Mouse (Mus musculus) liver, embryonic 12.5 days (tissue): ENCODE results near the gene Skor1. TPM values are rescaled to one million over a fixed set of nuclear protein-coding genes. Genes with fewer than 3 reads are reported as not detected.
A peak's percentile ranks its signal among the peaks of the same experiment; 100 is the strongest.

Source experiments
- ATAC-seq: fragments of 200-750 bp; cut with Nextera tagmentation; 2 replicates; pipeline ENCODE4 v1.8.0; 2017; ENCODE audit warnings: moderate number of reproducible peaks, mild to moderate bottlenecking, moderate library complexity
- H3K27ac ChIP-seq: fragments of 300-500 bp; sonication (generic); 2 replicates; pipeline ENCODE4 v1.5.1; 2016; ENCODE audit warnings: mild to moderate bottlenecking
- H3K27me3 ChIP-seq: fragments of 300-500 bp; sonication (generic); replicated peaks from 2 replicates; pipeline ENCODE4 v1.6.1; 2016; ENCODE audit warnings: mild to moderate bottlenecking, moderate library complexity
- H3K36me3 ChIP-seq: fragments of 300-500 bp; sonication (generic); 2 replicates; pipeline ENCODE4 v1.6.1; 2016; ENCODE audit warnings: mild to moderate bottlenecking, moderate library complexity
- H3K4me1 ChIP-seq: fragments of 300-500 bp; sonication (generic); 2 replicates; pipeline ENCODE4 v1.6.1; 2016
- H3K4me2 ChIP-seq: fragments of 300-500 bp; sonication (generic); 2 replicates; pipeline ENCODE4 v1.6.1; 2016; ENCODE audit warnings: mild to moderate bottlenecking, moderate library complexity
- H3K4me3 ChIP-seq: fragments of 300-500 bp; sonication (generic); 2 replicates; pipeline ENCODE4 v1.5.1; 2016; ENCODE audit warnings: mild to moderate bottlenecking, moderate library complexity
- H3K9ac ChIP-seq: fragments of 300-500 bp; sonication (generic); 2 replicates; pipeline ENCODE4 v1.6.1; 2016; ENCODE audit warnings: mild to moderate bottlenecking, moderate library complexity
- H3K9me3 ChIP-seq: fragments of 300-500 bp; sonication (generic); replicated peaks from 2 replicates; pipeline ENCODE4 v1.6.1; 2016; ENCODE audit warnings: mild to moderate bottlenecking, moderate library complexity
- WGBS: fragments of 180-500 bp; shearing (Covaris S2); methylation state at CpG from one replicate; pipeline ENCODE4 v1.1.7; 2016; ENCODE audit not compliant: insufficient replicate concordance; 5-methylcytosine and 5-hydroxymethylcytosine counted together
- polyA plus RNA-seq: library from polyadenylated mRNA; unstranded; fragments of >200 nt; fragmentation: Nextera tagmentation; extraction: Ambion mirVana; gene quantifications from 2 replicates; pipeline ENCODE4 v1.2.1, GENCODE M21; 2016

Gene Skor1
- polyA plus RNA-seq, 1 experiment from 2014 or later, result not detected

DNA sequence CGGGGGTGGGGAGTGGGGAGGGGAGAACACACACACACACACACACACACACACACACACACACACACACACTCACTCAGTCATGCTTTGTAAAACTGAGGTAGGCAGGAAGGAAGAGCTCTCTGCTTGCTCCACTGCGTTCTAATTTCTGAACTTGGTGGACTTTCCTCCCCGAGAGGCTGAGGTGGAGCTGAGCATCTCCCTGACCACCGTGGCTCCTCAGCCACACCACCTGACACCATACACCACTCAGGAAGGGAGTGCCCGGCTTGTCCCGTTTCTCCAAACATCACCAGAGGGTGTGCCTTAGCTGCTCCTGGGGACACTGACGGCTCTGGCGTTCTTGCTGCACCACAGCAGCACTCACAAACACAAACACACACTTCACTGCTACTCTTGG, 29.5 kb upstream of the Skor1 start:
- H3K4me3 ChIP-seq, result no peak overlapping the region
- no peaks in the 10 kb centered on the region for H3K27me3 ChIP-seq
- no peaks in the 10 kb centered on the region for H3K9me3 ChIP-seq
- WGBS, result 83% methylated on average over 8 of the region's 8 CpGs
- H3K36me3 ChIP-seq, result 0 out of 2 replicates have a peak, but pooled peaks cover 5% of the 10 kb centered on the region
- no peak overlapping the region for H3K4me2 ChIP-seq
- H3K9ac ChIP-seq, result no peak overlapping the region
- no peaks in the 10 kb centered on the region for H3K4me1 ChIP-seq
- ATAC-seq, result no peak
- no peak overlapping the region for H3K27ac ChIP-seq

DNA sequence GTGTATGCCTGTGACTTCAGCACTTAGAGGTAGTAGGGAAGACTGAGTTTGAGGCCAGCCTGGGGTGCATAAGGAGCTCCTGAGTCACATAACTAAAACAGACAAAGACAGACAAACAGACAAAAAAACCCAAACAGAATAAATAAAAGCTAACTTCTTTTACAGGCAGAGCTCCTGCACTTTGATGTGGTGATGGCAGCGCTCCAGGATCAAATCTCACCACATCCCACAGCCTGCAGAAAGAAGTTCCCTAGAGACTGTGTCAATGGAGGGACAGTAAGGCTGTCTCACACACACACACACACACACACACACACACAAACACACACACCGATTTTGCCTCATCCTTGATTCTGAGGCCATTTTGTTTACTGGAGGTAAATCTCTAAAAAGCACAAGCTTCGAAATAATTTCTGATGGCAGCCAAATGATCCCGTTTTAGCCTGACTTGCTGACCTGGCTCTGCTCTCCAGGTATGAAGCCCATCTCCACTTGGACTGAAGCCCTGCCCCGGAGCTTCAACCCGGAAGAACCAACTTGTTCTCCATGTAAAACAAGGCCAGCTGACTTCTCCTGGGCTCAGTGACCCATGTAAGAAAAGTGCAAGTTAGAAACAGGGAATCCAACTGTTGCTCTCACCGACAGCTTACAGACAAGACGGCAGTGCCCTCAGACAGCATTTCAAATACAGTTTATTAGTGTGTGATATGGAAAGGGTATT, 25.4 kb upstream of the Skor1 start:
- no peaks in the 10 kb centered on the region for H3K9me3 ChIP-seq
- H3K36me3 ChIP-seq, result peaks cover 6% of the 10 kb centered on the region
- H3K4me1 ChIP-seq, result no peaks in the 10 kb centered on the region
- ATAC-seq, result no peak
- H3K27ac ChIP-seq, result no peak overlapping the region
- H3K4me3 ChIP-seq, result no peak overlapping the region
- WGBS, result 80% methylated on average over 8 of the region's 8 CpGs
- H3K4me2 ChIP-seq, result no peak overlapping the region
- H3K9ac ChIP-seq, result no peak overlapping the region
- no peaks in the 10 kb centered on the region for H3K27me3 ChIP-seq

DNA sequence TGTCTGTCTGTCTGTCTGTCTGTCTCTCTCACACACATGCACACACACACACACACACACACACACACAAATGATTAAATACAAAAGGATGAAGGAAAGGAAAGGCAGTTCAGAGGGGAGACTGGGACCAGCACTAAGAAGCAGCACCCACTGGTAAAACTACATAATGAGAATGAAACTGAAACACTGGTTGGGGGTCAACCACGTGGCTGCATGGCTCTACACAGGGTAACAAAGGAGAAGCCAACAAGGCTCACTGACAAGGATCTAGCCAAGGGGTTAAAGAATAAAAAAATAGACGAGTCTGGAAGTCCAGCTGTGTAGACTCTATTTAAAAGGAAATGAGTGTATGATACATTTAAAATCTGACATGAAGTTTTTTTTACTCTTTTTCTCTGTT, 23.2 kb upstream of the Skor1 start:
- 26% methylated on average over 2 of the region's 2 CpGs for WGBS
- Histone ChIP-seq H3K9ac (no peak overlapping the region), H3K27me3 (no peaks in the 10 kb centered on the region), H3K4me2 (no peak overlapping the region), H3K27ac (no peak overlapping the region), H3K36me3 (peaks cover 14% of the 10 kb centered on the region), H3K4me1 (no peaks in the 10 kb centered on the region), H3K4me3 (no peak overlapping the region), H3K9me3 (no peaks in the 10 kb centered on the region)
- no peak for ATAC-seq

DNA sequence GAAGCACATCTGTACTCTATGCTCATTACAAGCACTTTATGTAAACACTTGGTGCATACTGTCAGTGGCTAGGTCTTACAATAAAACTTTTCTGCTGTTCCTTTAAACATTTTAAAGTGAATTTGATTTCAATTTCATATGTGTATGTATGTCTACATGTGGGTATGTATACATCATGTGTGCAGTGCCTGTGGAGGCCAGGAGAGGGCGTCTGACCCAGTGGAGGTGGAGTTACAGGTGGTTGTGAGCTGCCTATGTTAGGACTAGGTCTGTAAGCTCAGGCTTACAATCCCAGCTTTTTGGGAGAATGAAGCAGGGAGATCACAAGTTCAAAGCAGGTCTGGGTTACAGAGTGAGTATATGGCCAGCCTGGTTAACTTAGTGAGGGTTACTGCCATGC, 20.4 kb upstream of the Skor1 start:
- 72% methylated on average over 1 of the region's 1 CpGs for WGBS
- Histone ChIP-seq H3K27ac (no peak overlapping the region), H3K36me3 (peaks cover 14% of the 10 kb centered on the region), H3K9me3 (no peaks in the 10 kb centered on the region), H3K4me2 (no peak overlapping the region), H3K27me3 (no peaks in the 10 kb centered on the region), H3K9ac (no peak overlapping the region), H3K4me1 (no peaks in the 10 kb centered on the region), H3K4me3 (no peak overlapping the region)
- ATAC-seq, result no peak

DNA sequence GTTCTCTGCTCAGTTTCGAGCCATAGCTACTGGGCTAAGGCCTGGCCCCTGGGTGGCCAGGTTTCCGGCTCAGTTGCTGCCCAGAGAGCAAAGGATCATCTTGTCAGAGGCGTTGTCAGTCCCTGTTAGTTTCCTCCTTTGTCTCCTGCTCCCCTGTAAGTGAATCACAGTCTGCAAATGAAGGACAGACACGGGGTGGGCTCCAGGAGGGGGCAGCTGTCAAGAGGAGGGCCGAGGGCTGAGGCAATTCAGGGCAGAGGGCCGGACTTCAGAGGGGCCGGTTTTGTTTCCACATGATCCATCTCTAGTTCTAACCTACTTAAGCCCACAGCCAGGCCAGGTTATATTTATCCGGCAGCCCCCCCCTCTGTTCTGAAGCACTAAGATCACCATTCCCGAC, 16.3 kb upstream of the Skor1 start:
- Histone ChIP-seq H3K36me3 (peaks cover 19% of the 10 kb centered on the region), H3K4me1 (no peaks in the 10 kb centered on the region), H3K27me3 (0 out of 2 replicates have a peak, but pooled peaks cover 6% of the 10 kb centered on the region), H3K4me3 (no peak overlapping the region), H3K27ac (no peak overlapping the region), H3K9me3 (no peaks in the 10 kb centered on the region), H3K9ac (no peak overlapping the region), H3K4me2 (no peak overlapping the region)
- WGBS, result 55% methylated on average over 9 of the region's 9 CpGs
- ATAC-seq, result no peak

DNA sequence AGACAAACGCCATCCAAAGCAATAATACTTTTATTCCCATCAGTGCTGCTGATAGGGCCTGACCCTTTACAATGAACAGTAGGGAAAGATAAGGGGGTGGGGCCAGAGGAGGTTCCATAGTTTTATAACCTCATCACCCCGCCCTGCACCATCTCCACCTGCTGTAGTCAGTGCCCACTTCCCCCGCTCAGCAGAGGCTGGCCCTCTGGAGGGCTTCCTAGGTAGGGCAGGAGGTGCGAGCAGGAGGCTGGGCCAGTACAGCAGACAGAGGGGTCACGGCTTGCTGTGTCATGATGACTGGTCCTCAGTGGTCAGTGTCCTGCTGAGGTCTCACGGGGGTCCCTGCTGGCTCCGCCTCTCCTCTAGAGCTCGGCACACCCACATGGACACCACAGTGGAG, 15.0 kb upstream of the Skor1 start:
- Histone ChIP-seq H3K9me3 (no peaks in the 10 kb centered on the region), H3K4me1 (no peaks in the 10 kb centered on the region), H3K4me2 (no peak overlapping the region), H3K27me3 (peaks cover 18% of the 10 kb centered on the region; the same call in 1 of the 2 replicates), H3K27ac (no peak overlapping the region), H3K9ac (no peak overlapping the region), H3K36me3 (peaks cover 12% of the 10 kb centered on the region), H3K4me3 (no peak overlapping the region)
- whole genome bisulfite sequencing, result 71% methylated on average over 8 of the region's 8 CpGs
- ATAC-seq, result no peak

DNA sequence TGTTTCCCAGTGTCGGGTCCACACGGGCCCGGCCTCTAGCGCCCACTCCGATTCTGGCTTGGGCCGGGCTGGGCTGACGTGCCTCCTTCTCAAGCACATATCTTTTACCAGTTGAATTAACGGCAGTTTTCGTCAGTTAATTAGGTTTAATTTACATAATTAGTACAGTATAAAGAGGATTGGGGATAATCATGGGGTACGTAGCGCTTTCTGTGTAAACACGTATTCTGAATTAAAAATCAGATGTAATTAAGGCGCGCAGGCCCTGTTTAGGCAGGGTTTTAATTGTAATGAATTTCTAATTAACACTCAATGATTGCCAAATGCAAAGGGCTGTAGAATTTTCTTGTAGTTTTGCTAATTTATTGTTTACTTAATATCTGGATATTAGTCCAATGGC, 3.2 kb upstream of the Skor1 start:
- no peak overlapping the region for H3K9ac ChIP-seq
- WGBS, result 29% methylated on average over 14 of the region's 14 CpGs
- H3K36me3 ChIP-seq, result no peaks in the 10 kb centered on the region
- H3K9me3 ChIP-seq, result no peaks in the 10 kb centered on the region
- no peak overlapping the region for H3K4me3 ChIP-seq
- H3K27me3 ChIP-seq, result peaks cover 93% of the 10 kb centered on the region
- no peak overlapping the region for H3K27ac ChIP-seq
- no peak overlapping the region for H3K4me2 ChIP-seq
- no peak for ATAC-seq
- peaks cover 13% of the 10 kb centered on the region for H3K4me1 ChIP-seq

DNA sequence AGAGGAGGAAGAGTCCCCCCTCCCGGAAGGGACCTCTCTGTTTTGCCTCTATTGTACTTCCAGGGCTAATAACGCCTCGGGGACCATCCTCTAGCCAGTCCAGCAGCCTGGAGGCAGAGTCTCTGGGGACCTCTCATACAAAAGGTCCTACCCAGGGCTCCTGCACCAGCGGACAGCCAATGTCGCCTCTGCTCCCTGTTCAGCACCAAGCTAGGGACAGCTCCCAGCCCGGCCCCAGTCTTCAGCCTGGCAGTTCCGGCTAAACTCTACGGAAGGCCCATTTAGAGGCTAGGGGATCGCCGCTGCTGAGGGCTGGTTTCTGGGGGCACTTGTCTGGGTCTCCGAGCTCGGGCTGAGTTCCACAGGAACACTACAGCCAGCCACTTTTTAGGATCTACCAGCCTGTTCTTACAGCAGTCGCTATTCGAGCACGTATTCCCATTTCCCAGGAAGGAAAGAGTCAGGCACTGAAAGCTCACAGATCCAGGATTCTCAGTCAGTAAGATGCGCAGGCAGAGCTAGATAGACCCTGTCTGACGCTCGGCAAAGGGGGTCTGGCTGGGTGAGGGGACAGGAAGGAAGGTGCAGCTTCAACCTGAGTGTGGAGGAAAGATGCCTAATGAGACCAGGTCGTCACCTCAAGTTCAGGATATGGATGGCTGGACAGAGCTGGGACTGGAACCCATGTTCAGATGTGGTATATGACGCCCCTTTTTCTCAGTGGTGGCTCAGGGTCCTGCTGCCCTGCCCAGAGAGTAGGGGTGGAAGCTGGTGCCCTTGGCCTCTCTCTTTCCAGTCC, 2.5 kb upstream of the Skor1 start:
- no peaks in the 10 kb centered on the region for H3K9me3 ChIP-seq
- H3K9ac ChIP-seq, result no peak overlapping the region
- peaks cover 93% of the 10 kb centered on the region for H3K27me3 ChIP-seq
- 3% methylated on average over 20 of the region's 20 CpGs for WGBS
- peaks cover 18% of the 10 kb centered on the region for H3K4me1 ChIP-seq
- no peaks in the 10 kb centered on the region for H3K36me3 ChIP-seq
- no peak overlapping the region for H3K4me2 ChIP-seq
- H3K4me3 ChIP-seq, result no peak overlapping the region
- H3K27ac ChIP-seq, result no peak overlapping the region
- ATAC-seq, result no peak

DNA sequence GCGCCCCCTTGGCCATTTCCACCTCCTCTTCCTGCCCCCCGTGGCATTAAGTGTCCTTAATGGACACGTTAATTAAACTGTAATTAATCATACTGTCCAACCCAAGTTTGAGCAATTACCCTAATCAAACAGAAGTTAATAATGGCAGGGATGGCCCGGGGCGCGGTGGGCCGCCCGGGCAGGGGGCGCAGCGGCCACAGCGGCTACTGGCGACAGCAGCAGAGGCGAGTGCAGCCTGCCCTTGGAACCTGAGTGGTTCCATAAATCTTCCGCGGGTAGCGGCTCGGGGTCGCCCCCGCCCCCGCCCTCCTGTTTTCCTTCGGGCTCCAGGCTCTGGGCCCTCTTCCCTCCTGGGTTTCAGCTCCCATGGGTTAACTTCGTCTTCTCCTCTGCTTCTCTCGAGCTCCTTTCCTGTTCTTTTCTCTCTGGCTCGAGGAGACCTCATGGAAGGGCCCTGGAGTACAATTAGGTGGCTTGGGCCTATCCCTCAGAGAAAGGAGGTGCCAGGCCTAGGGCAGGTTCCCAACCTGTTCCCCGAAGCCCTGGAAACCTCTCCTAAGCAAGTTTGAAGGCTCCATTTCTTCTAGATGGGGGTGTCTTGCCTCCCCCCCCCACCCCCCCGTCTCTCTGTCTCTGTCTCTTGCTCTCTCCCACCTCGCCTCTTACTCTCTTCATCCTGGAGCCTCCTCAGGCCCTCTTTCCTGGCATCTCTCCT, 1.5 kb upstream of the Skor1 start:
- no peak overlapping the region for H3K9ac ChIP-seq
- no peak overlapping the region for H3K4me2 ChIP-seq
- ATAC-seq, result no peak
- H3K4me3 ChIP-seq, result no peak overlapping the region
- WGBS, result 4% methylated on average over 27 of the region's 27 CpGs
- H3K9me3 ChIP-seq, result no peaks in the 10 kb centered on the region
- H3K36me3 ChIP-seq, result no peaks in the 10 kb centered on the region
- H3K27ac ChIP-seq, result no peak overlapping the region
- peaks cover 28% of the 10 kb centered on the region for H3K4me1 ChIP-seq
- H3K27me3 ChIP-seq, result peaks cover 93% of the 10 kb centered on the region

DNA sequence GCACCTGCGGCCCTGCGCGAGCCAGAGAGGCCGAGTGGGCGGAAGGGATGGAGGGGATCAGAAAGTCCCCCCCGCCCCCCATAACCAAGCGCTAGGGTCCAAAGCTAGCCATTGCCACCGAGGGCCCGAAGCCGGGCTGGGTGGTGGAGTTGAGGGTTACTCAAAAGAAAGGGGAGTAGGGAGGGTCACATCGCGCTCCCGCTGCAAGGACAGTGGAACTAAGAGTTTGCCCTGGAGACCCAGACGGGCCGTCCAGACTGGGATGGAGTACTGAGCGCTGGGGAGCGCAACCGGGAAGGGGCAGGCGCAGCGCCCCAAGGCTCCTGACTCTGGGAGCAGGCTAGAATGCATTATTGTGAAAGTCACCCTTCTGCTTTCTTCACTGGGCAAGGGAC, 608 bp upstream of the Skor1 start:
- H3K27me3 ChIP-seq, result peaks cover 99% of the 10 kb centered on the region
- no peaks in the 10 kb centered on the region for H3K36me3 ChIP-seq
- no peak for ATAC-seq
- H3K4me3 ChIP-seq, result peak overlapping the region; percentile 46
- H3K9me3 ChIP-seq, result no peaks in the 10 kb centered on the region
- no peak overlapping the region for H3K27ac ChIP-seq
- H3K4me2 ChIP-seq, result peak overlapping the region; percentile 64
- whole genome bisulfite sequencing, result 5% methylated on average over 20 of the region's 20 CpGs
- H3K9ac ChIP-seq, result no peak overlapping the region
- H3K4me1 ChIP-seq, result peaks cover 35% of the 10 kb centered on the region

DNA sequence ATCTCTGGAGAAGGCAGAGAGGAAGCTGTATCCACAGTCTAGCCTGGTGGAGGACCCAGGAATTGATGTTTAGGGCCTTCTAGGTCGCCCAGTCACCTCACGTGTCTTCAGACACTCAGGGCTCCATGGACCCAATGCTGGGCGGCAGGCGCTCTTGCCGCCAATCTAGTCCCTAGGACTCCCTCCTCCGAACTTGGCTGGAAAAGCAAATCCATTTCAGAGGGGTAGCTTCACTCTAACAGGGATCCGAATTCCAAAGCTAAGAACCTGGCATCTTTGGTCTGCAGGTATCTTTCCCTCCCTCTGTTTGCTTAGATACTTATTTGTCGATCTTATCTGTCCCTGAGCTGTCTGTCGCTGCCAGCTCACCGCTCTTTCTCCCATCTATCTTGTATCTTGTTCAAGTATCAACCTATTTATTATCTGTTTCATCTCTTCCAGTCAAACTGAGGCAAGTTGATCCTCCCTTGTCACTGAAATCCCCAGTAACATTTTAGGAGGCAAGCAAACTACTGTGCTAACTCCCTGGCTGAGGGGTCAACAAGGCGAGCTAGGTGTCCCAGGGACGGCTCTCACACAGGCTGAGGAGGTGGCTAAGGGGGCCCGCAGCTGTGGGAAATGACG, 863 bp downstream of the Skor1 start:
- Histone ChIP-seq H3K9ac (no peak overlapping the region), H3K4me3 (no peak overlapping the region), H3K27ac (no peak overlapping the region), H3K27me3 (peaks cover 100% of the 10 kb centered on the region), H3K36me3 (no peaks in the 10 kb centered on the region), H3K4me2 (no peak overlapping the region), H3K9me3 (no peaks in the 10 kb centered on the region), H3K4me1 (peaks cover 36% of the 10 kb centered on the region)
- no peak for ATAC-seq
- 4% methylated on average over 14 of the region's 14 CpGs for WGBS

DNA sequence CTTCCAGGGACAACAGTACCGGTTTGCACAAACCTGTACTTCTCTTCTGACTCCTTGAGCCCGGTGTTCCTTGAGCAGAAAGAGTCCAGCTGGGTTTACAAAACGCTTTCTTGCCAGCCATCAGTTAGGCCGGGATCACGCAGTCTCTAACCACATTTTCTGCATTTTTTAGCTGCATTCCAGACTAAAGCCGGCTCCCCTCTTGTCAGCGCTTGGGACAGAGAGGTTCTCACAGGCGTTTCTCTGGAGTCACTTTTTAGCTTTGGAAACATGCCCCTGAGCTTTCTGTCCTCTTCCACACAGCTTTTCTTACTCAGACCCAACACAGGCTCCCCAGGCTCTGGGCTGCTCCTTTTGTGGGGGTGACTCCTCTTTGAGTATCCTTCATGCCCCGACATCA, 1.5 kb downstream of the Skor1 start:
- H3K4me2 ChIP-seq, result no peak overlapping the region
- H3K9me3 ChIP-seq, result no peaks in the 10 kb centered on the region
- peaks cover 100% of the 10 kb centered on the region for H3K27me3 ChIP-seq
- H3K27ac ChIP-seq, result no peak overlapping the region
- H3K4me1 ChIP-seq, result peaks cover 36% of the 10 kb centered on the region
- ATAC-seq, result no peak
- H3K9ac ChIP-seq, result no peak overlapping the region
- 2% methylated on average over 9 of the region's 9 CpGs for WGBS
- no peak overlapping the region for H3K4me3 ChIP-seq
- H3K36me3 ChIP-seq, result no peaks in the 10 kb centered on the region
